Mouse (Mus musculus) heart, adult 2 months (tissue): ENCODE results near the gene Rnf220.

Experiments used
- CTCF ChIP-seq: fragments of 200-600 bp; IDR thresholded peaks from 2 replicates; pipeline ENCODE4 v1.8.1; 2022; ENCODE audit warnings: antibody characterized with exemption, mild to moderate bottlenecking, moderate library complexity
- EP300 ChIP-seq: fragments of 200-500 bp; IDR thresholded peaks from 2 replicates; pipeline ENCODE4 v1.6.1; 2011; ENCODE audit warnings: low read depth, low read length, control low read depth; ENCODE audit not compliant: insufficient read depth
- POLR2A ChIP-seq: fragments of 200-500 bp; IDR thresholded peaks from 2 replicates; pipeline ENCODE4 v1.6.1; 2011; ENCODE audit warnings: mild to moderate bottlenecking, low read depth, low read length, control low read depth; ENCODE audit not compliant: insufficient read depth

DNA sequence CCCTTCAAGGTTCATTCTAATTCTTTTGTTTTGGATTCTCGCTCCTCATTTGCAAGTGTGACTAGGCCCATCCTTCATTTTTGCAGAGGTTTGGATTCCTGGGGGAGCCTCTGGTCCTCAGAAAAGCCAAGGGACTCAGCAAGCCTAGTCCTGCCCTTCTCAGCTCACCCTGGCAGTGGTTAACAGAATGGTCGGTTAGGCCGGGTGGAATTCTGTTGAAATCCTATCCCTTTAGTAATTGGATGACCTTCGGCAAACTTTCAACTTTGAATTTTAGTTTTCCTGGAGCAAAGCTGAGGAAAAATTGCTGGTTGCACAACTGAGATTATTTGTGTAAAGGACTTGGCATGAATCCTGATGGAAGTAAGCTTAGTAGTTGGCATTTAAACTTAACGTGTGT lies 244.5 kb downstream of the Rnf220 start:
- TF ChIP-seq CTCF, result no peak
- no peak for TF ChIP-seq POLR2A
- no peak for TF ChIP-seq EP300
